Mouse (Mus musculus) ES-Bruce4 (cell line): ENCODE measurements around the gene Mobp. TPM values are rescaled to one million over a fixed set of nuclear protein-coding genes. Genes with fewer than 3 reads are reported as not detected.

Experiments
- H3K27ac ChIP-seq: 2 replicates; pipeline ENCODE4 v1.5.1; 2012; ENCODE audit warnings: low read length, inconsistent platforms; ENCODE audit not compliant: insufficient read depth
- H3K27me3 ChIP-seq: 2 replicates; pipeline ENCODE4 v1.6.1; 2012; ENCODE audit warnings: mild to moderate bottlenecking, low read length, inconsistent platforms; ENCODE audit not compliant: control insufficient read depth, poor library complexity, insufficient read depth, severe bottlenecking
- H3K36me3 ChIP-seq: 2 replicates; pipeline ENCODE4 v1.6.1; 2012; ENCODE audit warnings: inconsistent platforms, mild to moderate bottlenecking, low read length, moderate library complexity; ENCODE audit not compliant: control insufficient read depth, poor library complexity, insufficient read depth, severe bottlenecking
- H3K4me1 ChIP-seq: one replicate; pipeline ENCODE4 v1.8.1; 2011; ENCODE audit warnings: low read length; ENCODE audit not compliant: control insufficient read depth, insufficient read depth
- H3K4me3 ChIP-seq: 2 replicates; pipeline ENCODE4 v1.5.1; 2011; ENCODE audit warnings: low read depth, mild to moderate bottlenecking, low read length
- H3K9ac ChIP-seq: 2 replicates; pipeline ENCODE4 v1.6.1; 2012; ENCODE audit warnings: low read depth, mild to moderate bottlenecking, inconsistent platforms; ENCODE audit not compliant: poor library complexity, severe bottlenecking
- H3K9me3 ChIP-seq: replicated peaks from 2 replicates; pipeline ENCODE4 v1.6.1; 2012; ENCODE audit warnings: mild to moderate bottlenecking, low read length, inconsistent platforms; ENCODE audit not compliant: control insufficient read depth, poor library complexity, insufficient read depth, severe bottlenecking
- CTCF ChIP-seq: IDR thresholded peaks from one replicate; pipeline ENCODE4 v1.8.1; 2011; ENCODE audit warnings: low read depth, low read length
- EP300 ChIP-seq: IDR thresholded peaks from 2 replicates; pipeline ENCODE4 v1.6.1; 2011; ENCODE audit warnings: low read depth, low read length; ENCODE audit not compliant: insufficient read depth
- POLR2A ChIP-seq: IDR thresholded peaks from one replicate; pipeline ENCODE4 v1.8.1; 2011; ENCODE audit warnings: low read length; ENCODE audit not compliant: insufficient read depth
- polyA plus RNA-seq: library from polyadenylated mRNA; stranded (reverse); fragments of >200 nt; gene quantifications from 2 replicates; pipeline ENCODE4 v1.2.4, GENCODE M21; 2011; ENCODE audit warnings: low read depth; ENCODE audit not compliant: missing spikeins, insufficient read depth, insufficient read length

The Mobp gene
- polyA plus RNA-seq, 1 experiment, result 10.3 TPM

DNA sequence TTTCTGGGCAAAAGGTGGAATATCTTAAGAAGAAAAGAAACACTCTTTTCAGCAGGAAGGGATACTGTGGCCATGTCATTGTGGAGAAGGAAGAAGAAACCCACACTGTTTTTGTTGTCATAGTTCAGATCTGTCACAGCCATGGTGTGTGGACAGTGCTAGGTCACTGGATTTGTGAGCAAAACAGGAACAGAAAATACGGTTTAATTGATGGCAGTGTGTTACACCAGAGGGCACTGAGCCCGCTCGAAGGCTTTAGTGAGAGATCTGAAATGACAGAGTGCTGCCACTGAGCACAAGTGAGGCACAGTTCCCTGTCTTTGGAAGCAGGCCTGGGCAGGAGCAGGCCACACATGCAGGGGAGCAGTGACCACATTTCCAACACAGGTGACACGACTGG lies 31.3 kb upstream of the Mobp start:
- TF ChIP-seq POLR2A (no peak), CTCF (no peak), EP300 (no peak)
- Histone ChIP-seq H3K9me3 (no peaks in the 10 kb centered on the region), H3K9ac (no peak overlapping the region)

DNA sequence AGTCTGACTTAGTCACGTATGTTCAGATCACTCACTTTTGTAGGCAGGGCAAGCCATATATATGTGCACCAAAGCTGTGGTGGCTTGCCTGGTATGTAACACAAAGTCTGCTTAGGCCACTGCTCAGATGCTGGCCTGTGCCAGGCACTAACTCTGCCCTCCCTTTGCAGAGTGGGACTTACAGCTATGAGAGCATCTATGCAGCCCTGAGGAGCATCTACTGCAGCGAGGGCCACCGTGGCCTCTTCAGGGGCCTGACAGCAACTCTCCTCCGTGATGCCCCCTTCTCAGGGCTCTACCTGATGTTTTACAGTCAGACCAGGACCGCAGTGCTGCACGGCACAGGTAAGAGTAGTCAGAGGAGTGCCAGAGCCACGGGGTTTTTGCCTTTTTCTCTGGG lies 29.0 kb upstream of the Mobp start:
- Histone ChIP-seq H3K36me3 (no peaks in the 10 kb centered on the region; the same call in 1 of the 2 replicates), H3K4me3 (no peak overlapping the region), H3K9me3 (no peaks in the 10 kb centered on the region), H3K27me3 (no peaks in the 10 kb centered on the region), H3K9ac (no peak overlapping the region), H3K27ac (no peak overlapping the region), H3K4me1 (peaks cover under 1% of the 10 kb centered on the region)
- TF ChIP-seq EP300, result no peak
- TF ChIP-seq CTCF, result no peak
- no peak for TF ChIP-seq POLR2A

More for the DNA sequence above, 31.3 kb upstream of the Mobp start:
- no peak overlapping the region for H3K27ac ChIP-seq
- no peak overlapping the region for H3K4me3 ChIP-seq
- no peaks in the 10 kb centered on the region; the same call in 1 of the 2 replicates for H3K36me3 ChIP-seq
- H3K27me3 ChIP-seq, result no peaks in the 10 kb centered on the region
- peaks cover 4% of the 10 kb centered on the region for H3K4me1 ChIP-seq

- TF ChIP-seq EP300, result no peak
- TF ChIP-seq POLR2A, result no peak
- no peak for TF ChIP-seq CTCF
- peak overlapping the region; percentile 75 for H3K9ac ChIP-seq
Measured at GRCm38 (mm10) chr9:120126868-120127267, 22.6 kb upstream of the Mobp start.

GRCm38 (mm10) chr9:120127538-120128251 lies 21.8 kb upstream of the Mobp start, which contains the start of gene Rpsa:
Gene Rpsa, plus strand, starts transcription at chr9:120127689.
- peaks cover 48% of the 10 kb centered on the region for H3K36me3 ChIP-seq
- H3K9ac ChIP-seq, result peak within 1 kb of the TSS; percentile 98
- H3K4me1 ChIP-seq, result no peaks in the 10 kb centered on the region
- H3K27ac ChIP-seq, result peak within 1 kb of the TSS; percentile 59
- H3K4me3 ChIP-seq, result peak within 1 kb of the TSS; percentile 99
- TF ChIP-seq EP300 (0 out of 2 replicates have a peak, but pooled peaks have one; percentile 14), POLR2A (no peak)
- no peaks in the 10 kb centered on the region for H3K9me3 ChIP-seq
- no peaks in the 10 kb centered on the region for H3K27me3 ChIP-seq

More at GRCm38 (mm10) chr9:120126868-120127267, 22.6 kb upstream of the Mobp start:
- Histone ChIP-seq H3K9me3 (no peaks in the 10 kb centered on the region), H3K36me3 (peaks cover 39% of the 10 kb centered on the region), H3K27me3 (no peaks in the 10 kb centered on the region), H3K27ac (peak overlapping the region; percentile 56), H3K4me3 (peak overlapping the region; percentile 71), H3K4me1 (no peaks in the 10 kb centered on the region)

GRCm38 (mm10) chr9:120129276-120129675 lies 20.2 kb upstream of the Mobp start:
- H3K27me3 ChIP-seq, result no peaks in the 10 kb centered on the region
- H3K36me3 ChIP-seq, result peaks cover 51% of the 10 kb centered on the region
- peak overlapping the region; percentile 99 for H3K4me3 ChIP-seq
- H3K27ac ChIP-seq, result peak overlapping the region; percentile 59
- TF ChIP-seq POLR2A (no peak), EP300 (no peak), CTCF (no peak)
- H3K4me1 ChIP-seq, result no peaks in the 10 kb centered on the region
- H3K9ac ChIP-seq, result peak overlapping the region; percentile 98
- H3K9me3 ChIP-seq, result no peaks in the 10 kb centered on the region

- no peak overlapping the region for H3K4me3 ChIP-seq
- peaks cover 51% of the 10 kb centered on the region for H3K36me3 ChIP-seq
- H3K27ac ChIP-seq, result peak overlapping the region; percentile 23; the same call in 1 of the 2 replicates
- TF ChIP-seq EP300, result no peak
- no peak for TF ChIP-seq CTCF
- TF ChIP-seq POLR2A, result no peak
- H3K4me1 ChIP-seq, result no peaks in the 10 kb centered on the region
- no peaks in the 10 kb centered on the region for H3K9me3 ChIP-seq
- H3K9ac ChIP-seq, result no peak overlapping the region
- H3K27me3 ChIP-seq, result no peaks in the 10 kb centered on the region
Measured at GRCm38 (mm10) chr9:120131784-120132288, 17.7 kb upstream of the Mobp start.
